Mouse (Mus musculus) CD4-positive naive resting alpha-beta T cell, adult 57 days (primary cell): Measurements from ENCODE around the gene Hmbs. TPM values are rescaled to one million over a fixed set of nuclear protein-coding genes. Genes with fewer than 3 reads are reported as not detected.

Experiments used
- total RNA-seq: library from RNA; stranded (reverse); gene quantifications from one replicate; pipeline ENCODE4 v1.2.4, GENCODE M21; 2023

Gene Hmbs
- total RNA-seq = 11.2 TPM

GRCm38 (mm10) chr9:44343781-44344421, at the start of gene Hmbs:
Gene Hmbs, minus strand, starts transcription at chr9:44344228.

GRCm38 (mm10) chr9:44379054-44379834, 35.2 kb upstream of the Hmbs start, which contains the start of gene Hyou1:
Gene Hyou1, plus strand, starts transcription at chr9:44379490.

GRCm38 (mm10) chr9:44361190-44361917, 17.3 kb upstream of the Hmbs start, which contains the start of gene Vps11:
Gene Vps11, minus strand, starts transcription at chr9:44361670.

GRCm38 (mm10) chr9:44334396-44335330, 9.4 kb downstream of the Hmbs start, which contains the start of gene H2afx:
Gene H2afx, plus strand, starts transcription at chr9:44334694.

GRCm38 (mm10) chr9:44325768-44326370, 18.2 kb downstream of the Hmbs start, which contains the start of gene Dpagt1:
Gene Dpagt1, plus strand, starts transcription at chr9:44326019.

GRCm38 (mm10) chr9:44319887-44320798, 23.9 kb downstream of the Hmbs start, which contains the start of gene C2cd2l:
Gene C2cd2l, minus strand, starts transcription at chr9:44320285.

GRCm38 (mm10) chr9:44305466-44306079, 38.5 kb downstream of the Hmbs start, which contains the start of gene Hinfp:
Gene Hinfp, minus strand, starts transcription at chr9:44305671.

GRCm38 (mm10) chr9:44288076-44288958, 55.7 kb downstream of the Hmbs start, which contains the start of gene Abcg4:
Gene Abcg4, minus strand, starts transcription at chr9:44288615.

Other genes with a start within 250 kb of the Hmbs start
- 1.9 TPM for gene Mfrp, start 242.5 kb downstream of the Hmbs start, total RNA-seq
- not detected for gene C1qtnf5, start 237.0 kb downstream of the Hmbs start, total RNA-seq
- 0.89 TPM for gene Gm49380, start 230.7 kb downstream of the Hmbs start, total RNA-seq
- 21.7 TPM for gene Rnf26, start 230.7 kb downstream of the Hmbs start, total RNA-seq
- 3.5 TPM for gene Mcam, start 209.8 kb downstream of the Hmbs start, total RNA-seq
- 176 TPM for gene Cbl, start 110.2 kb downstream of the Hmbs start, total RNA-seq
- not detected for gene Ccdc153, start 103.6 kb downstream of the Hmbs start, total RNA-seq
- not detected for gene Pdzd3, start 92.8 kb downstream of the Hmbs start, total RNA-seq
- gene Nlrx1, start 75.6 kb downstream of the Hmbs start, total RNA-seq = 5.8 TPM
- 0.53 TPM for gene Abcg4, start 55.6 kb downstream of the Hmbs start, total RNA-seq
- 44.8 TPM for gene Hinfp, start 38.6 kb downstream of the Hmbs start, total RNA-seq
- gene C2cd2l, start 23.9 kb downstream of the Hmbs start, total RNA-seq = 25.9 TPM
- 7.2 TPM for gene Dpagt1, start 18.2 kb downstream of the Hmbs start, total RNA-seq
- 44.3 TPM for gene H2afx, start 9.5 kb downstream of the Hmbs start, total RNA-seq
- 56.4 TPM for gene Vps11, start 17.4 kb upstream of the Hmbs start, total RNA-seq
- 64.4 TPM for gene Hyou1, start 35.3 kb upstream of the Hmbs start, total RNA-seq
- gene Slc37a4, start 52.6 kb upstream of the Hmbs start, total RNA-seq = 16.9 TPM
- gene Rps25, start 62.9 kb upstream of the Hmbs start, total RNA-seq = 2,873 TPM
- gene Trappc4, start 63.4 kb upstream of the Hmbs start, total RNA-seq = 41.6 TPM
- gene Ccdc84, start 74.3 kb upstream of the Hmbs start, total RNA-seq = 44.1 TPM
- not detected for gene Foxr1, start 96.9 kb upstream of the Hmbs start, total RNA-seq
- gene Upk2, start 110.7 kb upstream of the Hmbs start, total RNA-seq = not detected
- 176 TPM for gene Bcl9l, start 138.6 kb upstream of the Hmbs start, total RNA-seq
- gene Cxcr5, start 217.6 kb upstream of the Hmbs start, total RNA-seq = 15.1 TPM